Mouse (Mus musculus) ES-Bruce4 (cell line): Measurements from ENCODE around the gene Pygm.

ENCODE experiments used
- EP300 ChIP-seq: IDR thresholded peaks from 2 replicates; pipeline ENCODE4 v1.6.1; 2011; ENCODE audit warnings: low read depth, low read length; ENCODE audit not compliant: insufficient read depth
- POLR2A ChIP-seq: IDR thresholded peaks from one replicate; pipeline ENCODE4 v1.8.1; 2011; ENCODE audit warnings: low read length; ENCODE audit not compliant: insufficient read depth

DNA sequence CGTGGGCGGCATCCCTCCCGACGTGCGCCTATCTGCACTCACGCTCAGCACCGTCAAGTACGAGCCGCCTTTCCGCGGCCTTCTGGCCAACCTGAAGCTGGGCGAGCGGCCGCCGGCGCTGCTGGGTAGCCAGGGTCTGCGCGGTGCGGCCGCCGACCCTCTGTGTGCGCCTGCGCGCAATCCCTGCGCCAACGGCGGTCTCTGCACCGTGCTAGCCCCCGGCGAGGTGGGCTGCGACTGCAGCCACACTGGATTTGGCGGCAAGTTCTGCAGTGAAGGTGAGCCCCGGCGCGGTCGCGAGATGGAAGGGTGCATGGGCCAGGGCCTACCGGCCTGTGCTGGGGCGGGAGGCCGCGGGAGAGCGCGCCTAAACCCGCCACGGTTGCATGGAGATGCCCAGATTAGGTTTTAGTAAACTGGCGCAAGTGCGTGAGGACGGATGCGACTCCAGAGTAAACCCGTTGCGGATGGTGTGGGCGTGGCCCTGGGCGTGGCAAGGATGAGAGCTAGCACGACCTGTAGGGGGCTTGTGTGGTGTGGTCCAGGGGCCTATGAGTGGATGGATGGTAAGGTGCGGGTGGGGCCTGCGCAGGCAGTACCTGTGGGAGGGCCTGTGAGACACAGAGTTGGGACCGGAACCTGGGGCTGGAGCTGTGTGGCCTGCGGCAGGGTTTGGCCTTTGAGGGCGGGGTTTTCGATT is 44.5 kb downstream of the Pygm start:
- TF ChIP-seq POLR2A (no peak), EP300 (no peak)
